Mouse (Mus musculus): Measurements from ENCODE around the gene Kcnk4. TPM values are rescaled to one million over a fixed set of nuclear protein-coding genes. Genes with fewer than 3 reads are reported as not detected.

Kcnk4 gene
- polyA plus RNA-seq, 1 experiment from 2014 or later: 0.46 TPM

DNA sequence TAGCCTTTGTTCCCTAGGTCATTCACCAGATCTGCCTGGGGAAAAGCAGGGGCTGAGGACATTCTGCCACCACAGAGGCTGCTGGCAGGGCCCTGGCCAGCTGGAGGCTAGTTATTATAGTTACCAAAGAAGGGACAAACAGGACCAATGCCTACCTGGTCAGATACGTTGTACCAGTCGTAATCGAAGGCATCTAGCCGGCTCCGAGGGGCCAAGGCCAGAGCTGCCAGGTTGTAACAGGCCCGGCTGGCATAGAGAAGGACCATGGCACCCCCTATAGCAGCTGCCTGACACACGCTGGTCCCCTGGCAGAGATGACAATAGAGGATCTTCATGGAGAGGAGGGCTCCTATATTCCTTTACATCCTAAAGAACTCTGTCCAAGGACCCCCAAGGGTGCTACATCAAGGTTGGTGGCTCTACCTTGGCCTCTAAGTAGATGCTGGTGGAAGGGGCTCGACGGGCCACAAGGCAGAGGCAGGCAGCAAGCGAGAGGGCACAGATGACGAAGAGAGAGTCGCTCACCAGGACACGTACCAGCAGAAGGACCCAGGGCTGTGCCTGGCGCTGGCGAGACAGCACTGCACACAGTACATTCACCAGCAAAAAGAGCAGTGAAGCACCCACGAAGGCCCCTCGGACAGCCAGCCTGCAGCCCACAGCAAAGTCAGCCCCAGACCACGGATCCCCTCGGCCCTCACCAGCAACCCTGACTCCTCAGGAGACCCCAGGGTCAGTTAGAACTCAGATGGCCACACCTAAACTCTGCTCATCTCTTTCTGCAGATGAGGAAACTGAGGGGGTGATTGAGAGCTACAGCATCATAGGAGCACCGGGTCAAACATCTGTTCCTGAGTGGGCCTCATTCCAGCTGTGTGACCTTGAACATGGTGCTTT, 5.0 kb upstream of the Kcnk4 start:
- Histone ChIP-seq H3K9me3 (replicated peaks; ENCODE audit: low read length) (no peaks in the 10 kb centered on the region), H3K9ac (ENCODE audit: low read depth, low read length) (no peak overlapping the region), H3K4me1 (replicated peaks; ENCODE audit: insufficient read depth, low read length) (peaks cover 19% of the 10 kb centered on the region), H3K27ac (no peak overlapping the region), H3K27me3 (ENCODE audit: insufficient read depth, low read length) (peaks cover 8% of the 10 kb centered on the region; the same call in 1 of the 2 replicates), H3K36me3 (ENCODE audit: insufficient read depth, low read length) (no peaks in the 10 kb centered on the region), H3K4me2 (ENCODE audit: low read length) (no peak overlapping the region), H3K4me3 (replicated peaks; ENCODE audit: low read depth, low read length) (no peak overlapping the region)
- no peak for TF ChIP-seq CTCF (IDR thresholded peaks at IDR 0.05; ENCODE audit: low read depth)
- 90% methylated on average over 20 of the region's 20 CpGs for WGBS
- ATAC-seq (replicated peaks; ENCODE audit: low FRiP score, low read depth) (no peak), DNase-seq (ENCODE audit: low spot score) (no peak)

DNA sequence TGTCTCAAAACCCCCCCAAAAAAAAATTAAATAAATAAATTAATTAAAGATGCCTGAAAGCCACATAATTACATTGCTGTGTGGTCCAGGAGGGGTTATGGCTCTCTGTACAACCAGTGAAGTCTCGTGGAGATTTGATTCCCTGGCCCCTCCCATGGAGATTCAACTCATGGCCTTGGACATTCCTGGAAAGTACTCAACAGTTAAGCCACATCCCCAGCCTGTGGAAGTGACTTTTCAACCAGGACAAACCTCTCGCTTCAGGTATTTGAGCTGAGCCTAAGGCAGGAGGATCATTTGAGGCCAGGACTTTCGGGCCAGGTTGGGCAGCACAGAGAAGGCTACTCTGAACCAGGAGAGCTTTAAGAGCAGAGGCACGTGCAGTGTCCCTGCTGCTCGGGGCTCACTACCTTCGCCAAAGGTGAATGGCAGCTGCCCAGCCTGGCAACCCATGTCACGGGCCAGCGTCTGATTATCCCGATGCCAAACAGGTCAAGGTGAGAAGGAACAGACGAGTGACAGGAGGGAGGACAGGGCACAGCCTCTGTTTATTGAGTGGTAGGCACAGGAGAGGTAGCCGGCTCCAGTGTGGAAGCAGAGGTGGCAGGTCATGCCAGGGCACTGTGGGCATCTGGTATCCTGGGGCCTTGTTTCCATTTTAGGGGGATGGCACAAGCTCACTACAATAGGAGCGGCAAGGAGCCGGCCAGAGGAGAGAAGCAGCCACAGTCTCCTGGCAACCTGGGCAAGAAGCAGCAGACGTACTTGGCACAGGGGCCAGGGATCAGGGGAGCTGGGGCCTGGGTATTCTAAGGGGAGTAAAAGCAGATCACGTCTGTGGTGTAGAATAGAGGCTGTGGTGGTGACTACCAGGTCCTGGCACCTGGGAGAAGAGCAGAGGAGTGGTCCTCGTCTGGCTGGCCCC, 3.5 kb upstream of the Kcnk4 start:
- peaks cover 15% of the 10 kb centered on the region for H3K27me3 ChIP-seq (ENCODE audit: insufficient read depth, low read length)
- TF ChIP-seq CTCF (IDR thresholded peaks at IDR 0.05; ENCODE audit: low read depth): no peak

DNA sequence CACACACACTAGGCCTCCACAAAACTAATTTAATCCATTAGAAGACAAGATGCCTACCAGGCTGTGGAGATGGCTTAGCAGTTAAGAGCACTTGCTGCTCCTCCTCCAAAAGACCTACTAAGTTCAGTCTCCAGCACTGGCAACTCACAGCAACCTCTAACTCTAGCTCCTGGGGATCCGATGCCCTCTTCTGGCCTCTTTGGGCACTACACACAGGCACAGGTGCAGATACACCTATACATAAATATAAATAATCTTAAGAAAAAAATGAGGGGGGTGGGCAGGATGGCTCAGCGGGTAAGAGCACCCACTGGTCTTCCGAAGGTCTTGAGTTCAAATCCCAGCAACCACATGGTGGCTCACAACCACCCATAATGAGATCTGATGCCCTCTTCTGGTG, 2.0 kb upstream of the Kcnk4 start:
- DNase-seq (ENCODE audit: low spot score) (no peak), ATAC-seq (replicated peaks; ENCODE audit: low FRiP score, low read depth) (no peak)
- Histone ChIP-seq H3K4me3 (replicated peaks; ENCODE audit: low read depth, low read length) (no peak overlapping the region), H3K9me3 (replicated peaks; ENCODE audit: low read length) (no peaks in the 10 kb centered on the region), H3K27me3 (ENCODE audit: insufficient read depth, low read length) (peaks cover 21% of the 10 kb centered on the region), H3K9ac (ENCODE audit: low read depth, low read length) (no peak overlapping the region), H3K4me2 (ENCODE audit: low read length) (no peak overlapping the region), H3K27ac (no peak overlapping the region), H3K4me1 (replicated peaks; ENCODE audit: insufficient read depth, low read length) (peaks cover 23% of the 10 kb centered on the region), H3K36me3 (ENCODE audit: insufficient read depth, low read length) (no peaks in the 10 kb centered on the region)
- TF ChIP-seq CTCF (IDR thresholded peaks at IDR 0.05; ENCODE audit: low read depth): peak; percentile 62
- 28% methylated on average over 3 of the region's 3 CpGs for WGBS

More for the DNA sequence above, 3.5 kb upstream of the Kcnk4 start:
- Histone ChIP-seq H3K9ac (ENCODE audit: low read depth, low read length) (peak overlapping the region; percentile 38; the same call in 1 of the 2 replicates), H3K4me1 (replicated peaks; ENCODE audit: insufficient read depth, low read length) (peaks cover 26% of the 10 kb centered on the region), H3K9me3 (replicated peaks; ENCODE audit: low read length) (no peaks in the 10 kb centered on the region), H3K4me2 (ENCODE audit: low read length) (no peak overlapping the region), H3K36me3 (ENCODE audit: insufficient read depth, low read length) (no peaks in the 10 kb centered on the region), H3K4me3 (replicated peaks; ENCODE audit: low read depth, low read length) (no peak overlapping the region), H3K27ac (no peak overlapping the region)
- peak; percentile 61 for DNase-seq (ENCODE audit: low spot score)
- no peak for ATAC-seq (replicated peaks; ENCODE audit: low FRiP score, low read depth)
- WGBS: 68% methylated on average over 16 of the region's 16 CpGs

DNA sequence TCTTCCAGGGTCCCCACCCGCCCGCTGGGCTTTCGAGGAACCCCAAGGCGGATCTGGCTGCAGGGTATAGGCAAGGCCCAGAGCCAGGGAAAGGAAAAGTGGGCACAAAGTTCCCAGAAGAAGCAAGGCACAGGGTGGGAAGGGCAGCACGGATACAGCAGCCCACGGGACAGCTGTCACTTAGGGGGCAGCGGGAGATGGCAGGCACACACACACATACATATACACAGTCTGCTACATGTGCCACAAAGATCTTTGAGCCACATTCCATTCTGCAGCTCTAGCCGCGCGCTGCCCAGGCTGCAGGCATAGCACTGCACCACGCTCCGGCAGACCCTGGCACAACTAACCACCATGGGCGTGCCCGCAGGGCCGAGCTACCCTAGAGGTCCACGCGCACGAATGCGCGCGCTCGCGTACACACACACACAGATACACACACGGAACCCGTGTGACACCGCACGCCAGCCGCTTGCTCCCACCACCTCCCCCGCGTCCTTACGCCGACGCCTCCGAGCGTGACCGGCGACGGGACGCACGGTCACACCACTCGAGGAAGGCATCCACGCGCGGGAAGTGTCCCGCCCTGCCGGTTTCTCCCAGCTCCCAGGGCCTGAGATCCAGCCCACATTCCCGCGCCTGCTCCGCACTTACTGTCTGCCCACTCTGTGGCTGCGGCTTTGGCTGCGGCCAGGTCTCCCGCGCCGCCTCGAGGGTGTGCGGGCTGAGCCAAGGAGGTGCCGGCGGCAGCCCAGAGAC, 700 bp downstream of the Kcnk4 start:
- peak overlapping the region; percentile 84 for H3K4me2 ChIP-seq (ENCODE audit: low read length)
- no peaks in the 10 kb centered on the region for H3K36me3 ChIP-seq (ENCODE audit: insufficient read depth, low read length)
- DNase-seq (ENCODE audit: low spot score) (no peak), ATAC-seq (replicated peaks; ENCODE audit: low FRiP score, low read depth) (peak; percentile 40)
- peaks cover 21% of the 10 kb centered on the region for H3K27me3 ChIP-seq (ENCODE audit: insufficient read depth, low read length)
- H3K9me3 ChIP-seq (replicated peaks; ENCODE audit: low read length): no peaks in the 10 kb centered on the region
- no peak overlapping the region for H3K27ac ChIP-seq
- H3K4me1 ChIP-seq (replicated peaks; ENCODE audit: insufficient read depth, low read length): peaks cover 10% of the 10 kb centered on the region; the same call in 1 of the 2 replicates
- peak overlapping the region; percentile 49 for H3K9ac ChIP-seq (ENCODE audit: low read depth, low read length)
- WGBS: 3% methylated on average over 57 of the region's 58 CpGs
- H3K4me3 ChIP-seq (replicated peaks; ENCODE audit: low read depth, low read length): peak overlapping the region; percentile 38
- no peak for TF ChIP-seq CTCF (IDR thresholded peaks at IDR 0.05; ENCODE audit: low read depth)

DNA sequence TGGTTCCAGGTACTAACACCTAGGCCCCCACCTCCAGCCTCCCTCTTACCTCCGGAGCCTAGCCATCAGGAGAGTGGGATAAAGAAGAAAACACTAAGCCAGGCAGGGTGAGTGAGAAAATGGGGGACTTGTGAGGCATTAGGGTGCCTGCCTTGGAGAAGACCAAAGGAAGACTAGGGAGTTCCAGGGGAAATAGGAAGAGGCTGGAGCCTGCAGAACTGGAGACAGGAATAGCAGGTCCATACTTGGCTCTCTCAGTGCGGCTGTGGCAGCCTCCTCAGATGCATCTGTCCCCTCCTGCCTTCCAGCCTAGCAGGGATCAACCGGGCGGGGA, 1.2 kb downstream of the Kcnk4 start:
- WGBS: 41% methylated on average over 4 of the region's 4 CpGs
- Histone ChIP-seq H3K4me2 (ENCODE audit: low read length) (peak overlapping the region; percentile 84; the same call in 1 of the 2 replicates), H3K36me3 (ENCODE audit: insufficient read depth, low read length) (no peaks in the 10 kb centered on the region), H3K9me3 (replicated peaks; ENCODE audit: low read length) (no peaks in the 10 kb centered on the region), H3K4me3 (replicated peaks; ENCODE audit: low read depth, low read length) (peak overlapping the region; percentile 38; the same call in 1 of the 2 replicates), H3K27ac (no peak overlapping the region), H3K9ac (ENCODE audit: low read depth, low read length) (no peak overlapping the region), H3K27me3 (ENCODE audit: insufficient read depth, low read length) (peaks cover 25% of the 10 kb centered on the region), H3K4me1 (replicated peaks; ENCODE audit: insufficient read depth, low read length) (peaks cover 10% of the 10 kb centered on the region; the same call in 1 of the 2 replicates)
- DNase-seq (ENCODE audit: low spot score) (no peak), ATAC-seq (replicated peaks; ENCODE audit: low FRiP score, low read depth) (no peak)
- no peak for TF ChIP-seq CTCF (IDR thresholded peaks at IDR 0.05; ENCODE audit: low read depth)
